Mouse (Mus musculus) stomach, postnatal 0 days (tissue): Measurements from ENCODE around the gene Plekhg6.

ENCODE experiments used
- CTCF ChIP-seq: IDR thresholded peaks from 2 replicates; pipeline ENCODE4 v1.5.1; 2016; ENCODE audit warnings: antibody characterized with exemption, low read depth, mild to moderate bottlenecking, moderate library complexity
- EP300 ChIP-seq: optimal IDR thresholded peaks from 2 replicates; pipeline ENCODE3; 2016; ENCODE audit warnings: antibody characterized with exemption

DNA sequence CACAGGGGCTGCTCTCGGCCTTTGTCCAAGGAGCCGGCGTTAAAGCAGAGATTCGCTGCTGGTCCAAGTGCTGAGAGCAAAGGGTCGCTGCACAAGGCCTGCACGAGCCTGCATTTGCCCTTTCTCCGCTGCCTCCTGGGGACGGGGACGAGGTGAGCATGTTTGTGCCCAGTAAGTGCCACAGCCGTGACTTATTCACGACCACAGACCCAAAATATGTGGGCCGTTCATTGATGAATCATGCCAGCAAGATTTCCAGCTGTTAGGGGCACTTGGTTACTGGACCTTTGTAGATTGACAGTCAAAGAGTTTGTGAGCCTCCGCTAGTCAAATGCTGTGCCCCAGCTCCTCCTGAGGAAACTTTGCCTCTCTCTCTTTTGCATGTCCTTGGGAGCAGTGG is 42.9 kb upstream of the Plekhg6 start:
- TF ChIP-seq CTCF (0 out of 2 replicates have a peak, but pooled peaks have one; percentile 9), EP300 (no peak)
